Mouse (Mus musculus) embryonic fibroblast, embryonic 13.5 days (primary cell): ENCODE results near the gene Mfsd5.

ENCODE experiments used
- CTCF ChIP-seq: IDR thresholded peaks from 2 replicates; pipeline ENCODE4 v1.5.1; 2011; ENCODE audit warnings: mild to moderate bottlenecking, control low read depth, low read length, moderate library complexity, borderline replicate concordance; ENCODE audit not compliant: insufficient read depth
- POLR2A ChIP-seq: IDR thresholded peaks from 2 replicates; pipeline ENCODE4 v1.6.1; 2011; ENCODE audit warnings: low read depth, mild to moderate bottlenecking, control low read depth, low read length, moderate library complexity

- TF ChIP-seq POLR2A (no peak), CTCF (no peak)
These were observed 36.0 kb downstream of the Mfsd5 start for GRCm38 (mm10) chr15:102315292-102315691.
